Mouse (Mus musculus) spleen, adult 10 weeks (tissue): ENCODE measurements around the gene Etv2. TPM values are rescaled to one million over a fixed set of nuclear protein-coding genes. Genes with fewer than 3 reads are reported as not detected.

Experiments
- polyA plus RNA-seq: library from polyadenylated mRNA; stranded (reverse); fragments of 350-450 nt; fragmentation: Illumina TruSeq; extraction: RNeasy Lipid Tissue Mini Kit (QIAGEN cat#74804); gene quantifications from one replicate; pipeline ENCODE4 v1.2.3, GENCODE M21; 2015; ENCODE audit warnings: low replicate concordance; ENCODE audit not compliant: insufficient read depth

Etv2 gene
- not detected for polyA plus RNA-seq

GRCm38 (mm10) chr7:30635752-30636151 lies at the start of gene Etv2:
Gene Etv2, minus strand, starts transcription at chr7:30635852.

DNA sequence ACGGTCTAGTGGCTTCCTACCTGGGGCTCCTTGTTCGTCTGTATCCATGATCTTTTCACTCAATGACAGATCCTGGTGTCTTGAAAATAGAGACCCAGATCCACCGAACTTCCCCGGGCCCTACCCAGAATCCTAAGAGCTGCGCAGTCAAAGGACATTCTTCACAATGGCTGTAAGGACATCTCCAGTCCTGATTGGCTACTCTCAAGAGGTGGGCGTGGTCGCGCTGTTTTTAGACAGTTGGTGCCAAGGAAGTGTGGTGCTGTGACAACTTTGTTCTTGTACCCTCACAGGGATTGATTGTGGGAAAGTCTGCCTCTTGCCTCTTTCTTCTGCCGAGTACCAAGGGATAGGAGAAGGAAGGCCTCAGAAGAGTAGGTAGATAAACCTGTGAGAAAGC lies 35.8 kb upstream of the Etv2 start, which contains the start of gene Pmis2:
Gene Pmis2 (minus strand): TSS at position 126 of the 400 bp plus-strand sequence.

DNA sequence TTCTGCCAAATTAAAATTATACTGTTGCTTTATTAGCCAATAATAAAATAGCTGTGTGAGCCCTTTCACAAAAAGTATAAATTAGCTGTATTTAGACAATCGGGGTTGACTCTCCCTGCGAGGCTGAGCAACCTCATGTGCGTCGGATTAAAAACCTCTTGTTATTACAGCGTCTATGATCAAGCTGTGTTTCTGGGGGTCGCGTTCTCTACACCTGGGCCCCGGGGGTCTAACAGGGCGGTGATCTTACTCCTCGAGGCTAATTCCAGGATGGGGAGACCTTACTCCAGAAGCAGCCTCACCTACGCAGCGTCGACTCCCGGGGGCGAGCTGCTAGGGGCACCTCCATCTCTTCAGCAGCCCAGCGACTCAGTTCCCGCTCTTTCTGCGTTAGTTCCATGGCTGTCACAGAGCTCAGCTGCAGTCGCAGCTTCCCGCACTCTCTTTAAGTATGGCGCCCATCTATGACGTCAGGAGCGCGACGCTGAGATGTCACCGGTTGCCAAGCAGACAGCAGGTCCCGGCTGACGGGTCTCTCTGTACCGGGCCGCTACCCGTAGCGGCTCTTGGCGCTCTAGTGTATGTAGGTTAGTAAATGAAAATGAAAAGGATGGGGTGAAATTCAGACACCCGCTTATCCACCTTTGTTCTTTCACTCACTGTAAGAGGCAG lies 29.0 kb upstream of the Etv2 start, which contains the start of gene Haus5:
Gene Haus5 (minus strand): TSS at position 466 of the 672 bp plus-strand sequence.

GRCm38 (mm10) chr7:30649591-30650540 lies 14.2 kb upstream of the Etv2 start, which contains the start of gene Rbm42:
Gene Rbm42, minus strand, starts transcription at chr7:30650317.

GRCm38 (mm10) chr7:30625530-30626384 lies 9.9 kb downstream of the Etv2 start, which contains the start of gene Cox6b1:
Gene Cox6b1, minus strand, starts transcription at chr7:30626151.

GRCm38 (mm10) chr7:30612654-30613402 lies 22.8 kb downstream of the Etv2 start, which contains the start of gene Upk1a:
Gene Upk1a, minus strand, starts transcription at chr7:30612847.

GRCm38 (mm10) chr7:30598786-30599185 lies 36.9 kb downstream of the Etv2 start, which contains the start of gene Zbtb32:
Gene Zbtb32, minus strand, starts transcription at chr7:30598909.

DNA sequence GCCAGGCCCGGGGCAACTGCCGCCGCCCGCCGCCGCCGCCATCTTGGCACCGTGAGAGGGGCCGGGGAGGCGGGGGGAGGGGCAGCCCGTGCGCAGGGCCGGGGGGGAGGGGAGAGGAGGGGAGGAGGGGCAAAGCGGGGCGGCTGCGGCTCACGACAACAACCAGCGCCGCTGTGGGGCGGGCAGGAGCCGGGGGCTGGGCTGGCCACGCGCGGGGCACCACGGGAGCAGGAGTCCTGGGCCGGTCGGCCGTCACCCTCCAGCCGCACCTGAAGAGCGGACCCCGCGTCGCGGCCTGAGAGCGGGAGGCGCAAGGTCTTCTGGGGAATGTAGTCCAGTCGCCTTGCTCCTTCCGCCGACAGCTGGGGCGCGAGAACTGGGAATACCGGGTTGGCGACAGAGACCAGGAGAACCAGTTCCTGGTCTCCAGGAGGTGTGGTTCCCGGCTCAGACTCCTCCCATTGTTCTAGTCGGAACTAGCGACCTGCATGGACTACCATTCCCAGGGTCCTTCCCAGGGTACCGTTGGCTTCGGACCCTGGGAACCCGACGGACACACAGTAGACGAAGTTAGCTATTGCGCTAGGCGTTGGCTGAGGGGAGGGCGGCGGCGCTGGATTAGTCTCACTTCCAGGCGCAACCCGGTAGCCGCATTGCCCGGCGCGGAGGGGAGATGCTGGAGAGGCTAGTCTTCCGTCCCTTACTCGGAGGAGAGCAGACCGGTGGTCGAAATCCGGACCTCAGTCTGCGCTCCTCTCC lies 46.8 kb downstream of the Etv2 start, which contains the start of gene Kmt2b:
Gene Kmt2b (minus strand): TSS at position 51 of the 759 bp plus-strand sequence.

Other genes with a start within 250 kb of the Etv2 start
- gene Tyrobp, start 222.1 kb downstream of the Etv2 start, polyA plus RNA-seq: 399 TPM
- gene Hcst, start 216.0 kb downstream of the Etv2 start, polyA plus RNA-seq: 34.7 TPM
- gene Nfkbid, start 214.1 kb downstream of the Etv2 start, polyA plus RNA-seq: 36.4 TPM
- 0.81 TPM for gene Aplp1, start 190.3 kb downstream of the Etv2 start, polyA plus RNA-seq
- not detected for gene Kirrel2, start 178.2 kb downstream of the Etv2 start, polyA plus RNA-seq
- gene Nphs1, start 177.5 kb downstream of the Etv2 start, polyA plus RNA-seq: 0.26 TPM
- gene Prodh2, start 142.2 kb downstream of the Etv2 start, polyA plus RNA-seq: not detected
- gene Arhgap33, start 100.8 kb downstream of the Etv2 start, polyA plus RNA-seq: 2.3 TPM
- gene Hspb6, start 83.7 kb downstream of the Etv2 start, polyA plus RNA-seq: 6.5 TPM
- 6.0 TPM for gene Proser3, start 83.6 kb downstream of the Etv2 start, polyA plus RNA-seq
- gene Lin37, start 76.0 kb downstream of the Etv2 start, polyA plus RNA-seq: 50.0 TPM
- gene U2af1l4, start 72.6 kb downstream of the Etv2 start, polyA plus RNA-seq: 48.4 TPM
- 21.5 TPM for gene Gm49396, start 72.5 kb downstream of the Etv2 start, polyA plus RNA-seq
- gene Psenen, start 72.2 kb downstream of the Etv2 start, polyA plus RNA-seq: 134 TPM
- not detected for gene Igflr1, start 70.4 kb downstream of the Etv2 start, polyA plus RNA-seq
- gene Kmt2b, start 47.1 kb downstream of the Etv2 start, polyA plus RNA-seq: 45.0 TPM
- gene Zbtb32, start 36.9 kb downstream of the Etv2 start, polyA plus RNA-seq: 2.5 TPM
- 0.22 TPM for gene Upk1a, start 23.0 kb downstream of the Etv2 start, polyA plus RNA-seq
- 519 TPM for gene Cox6b1, start 9.7 kb downstream of the Etv2 start, polyA plus RNA-seq
- gene Rbm42, start 14.5 kb upstream of the Etv2 start, polyA plus RNA-seq: 12.1 TPM
- gene Haus5, start 29.1 kb upstream of the Etv2 start, polyA plus RNA-seq: 27.1 TPM
- gene Pmis2, start 35.8 kb upstream of the Etv2 start, polyA plus RNA-seq: not detected
- gene 2200002J24Rik, start 63.1 kb upstream of the Etv2 start, polyA plus RNA-seq: not detected
- gene Atp4a, start 76.4 kb upstream of the Etv2 start, polyA plus RNA-seq: not detected
- gene Tmem147, start 93.7 kb upstream of the Etv2 start, polyA plus RNA-seq: 51.8 TPM
- gene Gapdhs, start 107.8 kb upstream of the Etv2 start, polyA plus RNA-seq: not detected
- 5.4 TPM for gene Sbsn, start 115.6 kb upstream of the Etv2 start, polyA plus RNA-seq
- gene Dmkn, start 127.9 kb upstream of the Etv2 start, polyA plus RNA-seq: 0.43 TPM
- not detected for gene Krtdap, start 152.0 kb upstream of the Etv2 start, polyA plus RNA-seq
- 23.9 TPM for gene Ffar2, start 187.9 kb upstream of the Etv2 start, polyA plus RNA-seq
- gene Ffar3, start 220.3 kb upstream of the Etv2 start, polyA plus RNA-seq: 0.41 TPM
- gene Ffar1, start 225.7 kb upstream of the Etv2 start, polyA plus RNA-seq: 29.4 TPM
- gene Cd22, start 244.5 kb upstream of the Etv2 start, polyA plus RNA-seq: 692 TPM